Mouse (Mus musculus): ENCODE data around the gene Abr.

DNA sequence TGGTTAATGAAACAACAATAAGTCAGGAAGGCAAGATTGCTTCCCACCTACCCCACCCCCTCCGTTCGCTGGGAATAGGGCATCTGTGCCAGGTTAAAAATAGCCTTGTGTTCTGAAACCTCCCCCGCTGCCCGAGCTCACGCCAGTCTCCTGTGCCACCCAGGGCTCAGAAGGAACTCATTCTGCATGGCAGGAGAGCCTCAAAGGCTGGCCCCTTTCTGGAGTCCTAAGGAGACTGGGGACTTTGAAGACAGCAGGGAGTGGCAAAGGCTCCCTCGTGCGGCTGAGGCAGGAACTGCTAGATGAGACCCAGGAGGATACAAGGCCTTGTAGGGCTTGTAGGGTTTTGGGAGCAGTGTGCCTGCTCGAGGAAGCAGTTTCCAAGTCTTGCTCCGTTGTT lies 25.4 kb upstream of the Abr start:
- peak; percentile 81 for TF ChIP-seq CTCF (IDR thresholded peaks at IDR 0.05; ENCODE audit: low read depth, low read length)
- no peak for TF ChIP-seq POLR2A (IDR thresholded peaks at IDR 0.05; ENCODE audit: borderline replicate concordance, low read depth, low read length)

Measured in bone marrow macrophage, adult 2 months (primary cell).